Comparison of ENCODE assay signal across 8 mouse cellular contexts in the genomic region with DNA sequence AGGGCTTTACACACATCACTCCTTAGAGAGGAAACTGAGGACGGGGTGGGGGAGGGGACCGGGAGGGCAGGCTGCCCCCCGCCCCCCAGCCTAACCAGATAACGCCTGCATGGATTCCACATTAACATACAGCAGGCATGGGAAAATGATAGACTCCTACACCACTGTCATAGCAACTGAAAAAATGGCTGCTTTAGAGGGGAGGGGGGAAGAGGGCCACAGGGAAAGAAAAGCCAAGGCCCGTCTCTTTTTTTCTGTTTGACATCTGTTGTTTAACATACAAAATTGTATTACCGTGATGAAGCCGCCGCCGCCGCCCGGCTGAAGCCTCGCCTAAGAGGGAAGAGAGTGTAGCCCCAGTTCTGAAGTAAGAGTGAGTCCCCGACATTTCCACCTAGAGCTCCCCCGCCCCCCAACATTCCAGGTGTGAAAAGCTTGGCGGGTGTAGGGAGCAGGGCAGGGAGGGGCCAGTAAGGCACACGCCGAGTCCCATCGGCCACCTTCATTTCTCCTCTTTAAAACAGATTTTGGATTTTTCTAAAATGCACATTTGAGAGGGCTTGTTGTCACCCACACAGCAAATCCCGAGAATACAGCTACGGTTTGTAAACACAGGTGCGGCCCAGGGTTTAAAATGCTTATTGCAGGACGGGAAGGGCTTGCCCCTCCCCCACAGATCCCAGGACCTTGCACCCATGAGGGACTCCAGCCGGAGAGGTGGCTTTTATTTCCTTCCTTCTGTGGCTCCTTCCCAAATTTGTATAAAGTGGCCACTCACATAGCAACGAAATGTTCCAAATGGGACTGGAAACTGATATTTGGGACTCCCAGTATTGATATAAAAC.
A peak's percentile ranks its signal among the peaks of the same experiment; 100 is the strongest.
DNase-seq lines count a peak whose midpoint lies in the region; ATAC-seq and TF ChIP-seq lines count a peak whose summit lies in the region.

No protein-coding gene starts in this region.

- H3K27me3 ChIP-seq in heart, embryonic 12.5 days (replicated peaks), result peaks cover 70% of the 10 kb centered on the region
- H3K27me3 ChIP-seq in hindbrain, embryonic 12.5 days, result peaks cover 16% of the 10 kb centered on the region
- no peaks in the 10 kb centered on the region for H3K27me3 ChIP-seq in midbrain, embryonic 14.5 days (ENCODE audit: control insufficient read depth, insufficient read depth, low read length)

- peaks cover 3% of the 10 kb centered on the region for H3K9me3 ChIP-seq in heart, embryonic 12.5 days (replicated peaks)
- H3K9me3 ChIP-seq in ES-E14 (ENCODE audit: control insufficient read depth, insufficient read depth, low read depth, low read length), result no peaks in the 10 kb centered on the region
- H3K9me3 ChIP-seq in hindbrain, embryonic 12.5 days (replicated peaks), result 0 out of 2 replicates have a peak, but pooled peaks cover 3% of the 10 kb centered on the region
- H3K9me3 ChIP-seq in midbrain, embryonic 14.5 days (ENCODE audit: control insufficient read depth, low read length), result no peaks in the 10 kb centered on the region

- peak overlapping the region; percentile 72 for H3K4me2 ChIP-seq in heart, embryonic 12.5 days
- H3K4me2 ChIP-seq in hindbrain, embryonic 12.5 days (replicated peaks), result peak overlapping the region; percentile 55
- H3K4me2 ChIP-seq in midbrain, embryonic 14.5 days (ENCODE audit: low read length), result peak overlapping the region; percentile 51

- no peaks in the 10 kb centered on the region for H3K36me3 ChIP-seq in heart, embryonic 12.5 days
- H3K36me3 ChIP-seq in ES-E14 (ENCODE audit: control insufficient read depth, insufficient read depth, low read length, poor library complexity, severe bottlenecking), result no peaks in the 10 kb centered on the region
- H3K36me3 ChIP-seq in hindbrain, embryonic 12.5 days, result no peaks in the 10 kb centered on the region
- no peaks in the 10 kb centered on the region for H3K36me3 ChIP-seq in midbrain, embryonic 14.5 days (ENCODE audit: control insufficient read depth, insufficient read depth, low read length)

- peak overlapping the region; percentile 25; the same call in 1 of the 2 replicates for H3K9ac ChIP-seq in heart, embryonic 12.5 days
- H3K9ac ChIP-seq in ES-E14 (ENCODE audit: insufficient read depth, low read depth, low read length, poor library complexity, severe bottlenecking), result no peak overlapping the region; the same call in 1 of the 2 replicates
- peak overlapping the region; percentile 35; the same call in 1 of the 2 replicates for H3K9ac ChIP-seq in hindbrain, embryonic 12.5 days
- H3K9ac ChIP-seq in midbrain, embryonic 14.5 days (replicated peaks; ENCODE audit: low read length), result peak overlapping the region; percentile 39; the same call in 1 of the 2 replicates

- peaks cover 14% of the 10 kb centered on the region for H3K4me1 ChIP-seq in heart, embryonic 12.5 days (replicated peaks)
- peaks cover 12 to 16% of the 10 kb centered on the region in 2 experiments for H3K4me1 ChIP-seq in ES-E14 (ENCODE audit: control insufficient read depth in 2 of 2, insufficient read depth in 2 of 2, low read length in 2 of 2, poor library complexity in 1 of 2)
- H3K4me1 ChIP-seq in hindbrain, embryonic 12.5 days, result peaks cover 32% of the 10 kb centered on the region
- peaks cover 27% of the 10 kb centered on the region for H3K4me1 ChIP-seq in midbrain, embryonic 14.5 days (ENCODE audit: control insufficient read depth, insufficient read depth, low read length)

- DNase-seq in heart, postnatal 36 days, result no peak
- no peak for DNase-seq in ES-E14 (ENCODE audit: low read depth, low spot score)
- peak; percentile 64 for DNase-seq in midbrain, embryonic 14.5 days
- DNase-seq in layer of hippocampus, postnatal 36 days, result no peak
- no peak for DNase-seq in spleen, postnatal 4 days (ENCODE audit: low spot score in 2 of 2)
- DNase-seq in gastrocnemius, postnatal 10 days, result no peak

- in situ Hi-C loops in ES-E14 (cut with MboI; ENCODE audit: low sequenced_read_pairs in 2 of 2, unreplicated experiment in 2 of 2), result no loop called here

- 3% methylated on average over 24 of the region's 24 CpGs for WGBS in heart, embryonic 12.5 days
- under 1% methylated on average over 24 of the region's 24 CpGs for WGBS in hindbrain, embryonic 12.5 days
- WGBS in midbrain, embryonic 14.5 days, result 2% methylated on average over 24 of the region's 24 CpGs

- intact Hi-C loops in heart, postnatal 36 days (cut with DNase I), result no loop called here

- H3K4me3 ChIP-seq in heart, embryonic 12.5 days, result peak overlapping the region; percentile 36
- peak overlapping the region; percentile 3 to 37; a peak in 2 of 4 replicates for H3K4me3 ChIP-seq in ES-E14 (ENCODE audit: insufficient read depth in 1 of 2, low read depth in 1 of 2, low read length in 2 of 2, poor library complexity in 1 of 2, severe bottlenecking in 1 of 2)
- peak overlapping the region; percentile 16 for H3K4me3 ChIP-seq in hindbrain, embryonic 12.5 days
- H3K4me3 ChIP-seq in midbrain, embryonic 14.5 days (replicated peaks; ENCODE audit: low read depth, low read length), result no peak overlapping the region; the same call in 1 of the 2 replicates

- no peak for ATAC-seq in heart, embryonic 12.5 days (ENCODE audit: insufficient number of reproducible peaks, low FRiP score)
- peak; percentile 84 for ATAC-seq in hindbrain, embryonic 12.5 days (ENCODE audit: low FRiP score)
- ATAC-seq in midbrain, embryonic 14.5 days (ENCODE audit: low FRiP score, low TSS enrichment), result peak; percentile 81; the same call in 1 of the 2 replicates

- no peak overlapping the region for H3K27ac ChIP-seq in heart, embryonic 12.5 days (ENCODE audit: poor library complexity, severe bottlenecking)
- H3K27ac ChIP-seq in ES-E14 (ENCODE audit: insufficient read depth, low read depth, low read length, poor library complexity, severe bottlenecking), result no peak overlapping the region
- H3K27ac ChIP-seq in hindbrain, embryonic 12.5 days, result peak overlapping the region; percentile 25
- H3K27ac ChIP-seq in midbrain, embryonic 14.5 days (replicated peaks; ENCODE audit: low read depth, low read length), result peak overlapping the region; percentile 62

TF ChIP-seq in ES-E14, 5 proteins besides CTCF, POLR2A, EP300 and RAD21:
- TF ChIP-seq HCFC1 (IDR thresholded peaks at IDR 0.05; ENCODE audit: borderline replicate concordance, insufficient read depth, low read length) (no peak), ZNF384 (IDR thresholded peaks at IDR 0.05; ENCODE audit: low read depth, low read length) (no peak), ZC3H11A (IDR thresholded peaks at IDR 0.05; ENCODE audit: borderline replicate concordance, low read depth, low read length) (no peak), MAFK (IDR thresholded peaks at IDR 0.05; ENCODE audit: insufficient read depth, low read depth, low read length) (no peak), CHD2 (IDR thresholded peaks at IDR 0.05; ENCODE audit: low read depth, low read length) (no peak)

Comparison
In these comparisons a context has a peak if more than half of its experiments do, and no peak if none do; other contexts are left out.
1. H3K27ac ChIP-seq: peak in hindbrain, embryonic 12.5 days (single experiment) and midbrain, embryonic 14.5 days (single experiment); none in heart, embryonic 12.5 days (single experiment) and ES-E14 (single experiment).
2. Peak in every context shown above with its lines, with median percentiles within 50 percentile points of each other: H3K4me2 ChIP-seq.